Mouse (Mus musculus) layer of hippocampus, adult 18-20 months (tissue): ENCODE data around the gene Dbr1. TPM values are rescaled to one million over a fixed set of nuclear protein-coding genes. Genes with fewer than 3 reads are reported as not detected.

ENCODE experiments used
- DNase-seq, 2 experiments: peaks; one replicate each; pipeline ENCODE4 v3.0.0; 2022; ENCODE audit warnings: low spot score in 2 of 2
- total RNA-seq, 2 experiments: library from RNA; stranded (reverse); gene quantifications; 2 replicates each; pipeline ENCODE4 v1.2.3; 2021

Gene Dbr1
- total RNA-seq, 2 experiments from 2014 or later: 12.4 to 15.9 TPM

DNA sequence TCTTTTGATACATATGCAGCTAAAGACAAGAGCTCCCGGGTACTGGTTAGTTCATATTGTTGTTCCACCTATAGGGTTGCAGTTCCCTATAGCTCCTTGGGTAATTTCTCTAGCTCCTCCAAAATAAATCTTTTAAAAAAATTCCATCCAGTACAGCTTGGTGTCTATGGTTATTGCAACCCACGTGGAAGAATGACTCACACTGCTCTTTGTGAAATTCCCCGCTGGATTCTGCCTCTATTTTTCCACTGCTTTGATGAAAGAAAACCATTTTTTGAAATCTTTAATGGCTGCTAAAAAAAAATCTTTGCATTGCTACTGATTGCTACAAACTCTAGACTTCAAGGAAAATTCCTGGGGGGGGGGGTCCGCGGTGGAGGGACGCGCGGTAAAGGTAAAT lies 44.1 kb downstream of the Dbr1 start:
- peak in 1 of 2 experiments; percentile 29 for DNase-seq

DNA sequence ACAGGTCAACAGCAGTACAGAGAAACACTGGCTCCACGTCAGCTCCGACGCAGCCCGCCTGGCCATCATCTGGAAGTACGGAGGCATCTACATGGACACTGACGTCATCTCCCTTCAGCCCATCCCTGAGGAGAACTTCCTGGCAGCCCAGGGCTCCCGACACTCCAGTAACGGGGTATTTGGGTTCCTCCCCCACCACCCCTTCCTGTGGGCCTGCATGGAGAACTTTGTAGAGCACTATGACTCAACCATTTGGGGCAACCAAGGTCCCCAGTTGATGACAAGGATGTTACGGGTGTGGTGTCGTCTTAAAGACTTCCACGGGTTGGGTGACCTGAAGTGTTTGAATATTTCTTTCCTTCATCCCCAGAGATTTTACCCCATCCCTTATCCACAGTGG lies 44.6 kb downstream of the Dbr1 start:
- DNase-seq: no peak

DNA sequence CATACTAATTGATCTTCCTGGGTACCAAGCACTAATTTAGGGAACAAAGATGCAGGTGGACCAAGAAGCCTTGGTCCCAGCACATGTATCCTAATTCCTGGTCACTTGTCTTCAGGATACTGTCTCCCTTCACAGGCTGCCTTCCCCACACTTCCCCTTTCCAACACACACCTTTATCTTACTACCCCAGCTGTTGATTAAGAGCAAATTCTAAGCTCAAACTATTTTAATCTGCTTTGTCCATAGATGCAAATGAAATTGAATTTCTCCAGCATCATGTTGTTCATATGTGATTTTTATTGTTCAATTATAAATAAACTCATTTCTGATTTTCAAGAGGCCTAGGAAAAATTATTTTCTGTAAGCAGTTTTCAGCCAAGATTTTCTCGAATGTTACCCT lies 46.4 kb downstream of the Dbr1 start:
- DNase-seq: no peak

DNA sequence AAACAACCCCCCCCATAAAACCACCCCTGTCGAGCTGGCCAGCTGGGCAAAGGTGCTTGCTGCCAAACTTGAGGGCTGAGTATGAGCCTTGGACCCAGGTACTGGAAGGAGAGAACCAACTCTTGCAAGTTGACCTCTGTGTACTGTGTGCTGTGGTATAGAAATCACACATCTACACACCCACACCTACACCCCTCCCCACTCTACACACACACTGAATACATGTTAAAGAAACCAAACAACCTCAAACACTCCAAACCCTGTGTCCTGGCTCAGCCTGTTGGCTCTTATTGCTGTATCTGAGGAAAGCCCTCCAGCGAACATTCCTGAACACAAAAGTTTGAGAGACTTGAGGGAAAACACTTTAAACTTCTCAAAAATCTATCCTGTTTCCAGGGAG lies 47.4 kb downstream of the Dbr1 start:
- DNase-seq: no peak

DNA sequence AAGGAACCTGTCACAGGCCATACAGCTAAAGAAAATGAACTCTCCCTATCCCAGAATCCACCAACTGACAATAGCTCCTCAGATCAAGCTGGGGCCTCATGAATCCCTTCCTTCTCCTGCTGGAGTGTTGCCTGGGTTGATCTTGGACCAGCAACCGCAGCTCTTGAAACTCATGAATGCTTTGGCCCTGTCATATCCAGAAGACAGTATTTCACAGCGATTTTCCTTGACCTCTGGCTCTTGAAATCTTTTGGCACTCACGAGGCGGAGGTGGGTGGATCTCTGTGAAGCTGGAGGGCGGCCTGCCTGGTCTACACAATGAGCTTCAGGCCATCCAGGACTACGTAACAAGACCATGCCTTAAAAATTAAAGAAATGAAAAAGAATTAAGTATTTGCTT lies 48.5 kb downstream of the Dbr1 start:
- DNase-seq: no peak

DNA sequence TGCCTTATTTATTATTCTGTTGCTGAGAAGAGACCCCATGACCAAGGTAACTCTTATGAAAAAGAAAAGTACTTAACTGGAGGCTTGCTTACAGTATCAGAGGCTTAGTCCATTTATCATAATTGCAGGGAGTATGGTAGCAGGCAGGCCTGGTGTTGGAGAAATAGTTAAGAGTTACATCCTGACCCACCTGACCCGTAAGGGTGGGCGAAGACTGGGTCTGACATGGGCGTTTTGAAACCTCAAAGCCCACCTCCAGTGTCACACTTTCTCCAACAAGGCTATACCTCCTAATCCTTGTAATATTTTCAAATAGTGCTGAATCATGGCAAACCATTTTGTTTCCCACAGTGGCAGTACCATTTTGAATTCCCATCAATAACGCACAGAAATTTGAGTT lies 53.0 kb downstream of the Dbr1 start:
- no peak for DNase-seq

DNA sequence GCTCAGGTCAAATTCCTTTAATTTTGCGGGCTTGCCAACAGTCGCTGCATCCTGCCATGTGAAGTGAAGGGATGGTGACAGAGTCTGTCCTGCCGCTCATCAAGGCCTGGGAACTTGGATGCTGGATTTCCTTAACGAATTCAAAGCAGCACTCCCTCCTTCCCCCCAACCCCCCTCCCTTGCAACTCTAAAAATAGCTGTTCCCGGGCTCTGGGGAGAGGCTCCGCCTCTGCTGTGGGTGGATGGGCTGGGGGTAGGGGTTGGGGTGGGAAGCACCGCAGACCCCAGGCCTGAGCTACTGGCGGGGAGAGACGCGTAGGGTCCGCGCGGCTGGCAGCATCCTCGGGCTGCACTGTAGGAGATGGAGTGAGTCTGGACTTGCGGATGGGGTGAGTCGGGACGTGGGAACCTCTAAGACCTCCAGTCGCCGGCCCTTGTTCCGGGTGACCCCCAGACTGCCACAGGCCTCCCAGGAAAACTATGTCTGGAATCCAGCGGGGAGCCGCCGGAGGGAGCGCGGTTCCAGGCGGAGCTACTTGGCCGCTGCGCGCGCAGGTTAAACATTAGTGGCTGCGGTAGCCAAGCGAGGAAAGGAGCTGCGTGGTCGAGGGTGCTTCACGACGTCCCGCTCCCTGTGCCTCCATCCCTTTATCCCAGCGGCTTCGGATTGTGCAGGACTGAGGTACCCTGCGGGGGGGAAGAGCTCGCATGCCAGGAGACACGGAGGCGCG lies 53.8 kb downstream of the Dbr1 start, which contains the start of gene Dzip1l:
Gene Dzip1l (plus strand): TSS at position 216 of the 731 bp plus-strand sequence.
- DNase-seq: peak; percentile 64 to 73

DNA sequence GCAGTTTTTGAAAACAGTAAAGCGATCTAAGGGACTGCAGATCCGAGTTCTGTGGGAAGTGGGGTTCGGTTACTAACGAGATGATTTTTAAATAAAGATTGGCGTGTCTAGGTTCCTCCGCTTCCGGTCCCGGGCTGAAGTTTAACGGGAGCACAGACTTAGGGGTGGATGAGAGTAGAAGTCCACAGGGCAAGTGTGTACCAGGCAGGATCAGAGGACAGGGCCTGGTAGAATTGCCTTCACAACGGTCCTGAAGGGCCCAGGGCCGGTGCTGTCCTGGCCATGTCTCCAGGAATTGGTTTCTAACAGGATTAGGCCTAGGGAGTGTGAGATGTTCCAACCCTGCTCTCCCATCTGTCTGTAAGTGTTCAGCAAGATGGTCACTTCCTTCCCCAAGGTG lies 54.5 kb downstream of the Dbr1 start:
- peak in 1 of 2 experiments; percentile 32 for DNase-seq

DNA sequence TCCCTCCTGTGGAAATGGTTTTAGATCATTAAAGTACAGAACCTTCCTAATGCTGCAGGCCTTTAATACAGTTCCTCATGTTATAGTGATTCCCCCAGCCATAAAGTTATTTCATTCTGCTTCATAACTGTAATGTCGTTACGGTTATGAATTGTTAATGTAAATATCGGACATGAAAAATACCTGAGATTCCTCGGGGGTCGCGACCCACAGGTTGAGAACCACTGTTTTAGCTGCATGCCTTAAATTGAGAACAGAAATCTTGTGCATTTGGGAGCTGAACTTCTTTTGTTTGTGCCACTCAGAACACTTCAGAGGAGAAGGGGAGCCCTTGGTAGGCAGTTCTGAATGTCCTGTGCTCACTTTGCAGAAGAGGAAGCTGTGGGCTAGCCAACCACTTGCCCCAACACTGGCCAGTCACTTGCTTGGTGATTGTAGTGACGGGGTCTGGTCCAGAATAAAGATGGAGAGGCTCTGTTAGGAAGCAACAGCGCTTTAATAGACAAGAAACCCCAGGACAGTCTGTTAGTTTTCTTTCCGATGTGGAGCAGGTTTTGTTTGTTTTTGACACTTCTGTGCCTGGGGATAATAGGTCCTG lies 55.0 kb downstream of the Dbr1 start:
- peak in 1 of 2 experiments; percentile 40 for DNase-seq

DNA sequence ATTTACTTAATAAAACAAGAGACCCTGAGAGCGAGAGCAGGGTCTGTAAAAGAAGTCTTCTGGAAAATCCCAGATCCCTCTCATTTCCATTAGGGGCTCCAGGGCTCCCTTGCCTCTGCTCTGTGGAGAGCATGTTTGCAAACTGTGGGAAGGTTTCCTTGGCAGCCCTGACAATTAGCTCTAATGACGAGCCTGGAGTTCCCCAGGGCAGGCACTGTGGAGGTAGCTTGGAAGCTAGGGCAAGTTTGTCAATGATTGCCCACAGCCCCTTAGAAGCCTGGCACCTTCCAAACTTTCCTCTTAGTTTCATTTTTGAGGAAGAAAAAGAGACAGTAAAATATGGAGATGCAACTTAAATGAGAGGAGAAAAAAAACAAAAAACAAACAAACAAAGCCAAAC lies 56.2 kb downstream of the Dbr1 start:
- peak in 1 of 2 experiments; percentile 43 for DNase-seq

DNA sequence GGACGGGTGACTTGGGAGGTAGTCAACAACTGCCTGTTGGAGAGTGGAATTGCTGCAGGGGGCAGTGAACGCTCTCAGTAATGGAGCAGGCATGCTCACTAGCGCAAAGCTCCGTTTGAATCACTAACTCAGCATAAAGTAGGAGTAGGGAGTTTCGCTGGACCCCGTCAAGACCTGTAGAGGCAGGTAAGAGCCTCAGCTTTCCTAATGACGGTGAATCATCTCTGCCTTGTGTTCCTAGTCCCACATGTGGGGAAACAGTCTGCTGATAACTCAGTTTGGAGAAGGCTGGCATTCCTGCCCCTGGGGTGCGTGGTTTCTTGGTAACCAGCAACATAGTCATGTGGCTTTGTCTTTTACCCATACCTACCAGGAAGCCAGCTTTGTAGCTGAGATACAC lies 56.7 kb downstream of the Dbr1 start:
- DNase-seq: peak in 1 of 2 experiments; percentile 27

Other genes with a start within 250 kb of the Dbr1 start
- 1 to 10 TPM; 1.6 to 2.4 TPM for gene Esyt3, start 217.2 kb upstream of the Dbr1 start, total RNA-seq
- gene Mras, start 138.4 kb upstream of the Dbr1 start, total RNA-seq: 100 to 1,000 TPM; 133 to 150 TPM
- 1 to 10 TPM in 1 of 2 experiments, under 1 TPM in 1; 0.46 to 1.1 TPM for gene Nme9, start 124.3 kb upstream of the Dbr1 start, total RNA-seq
- gene Armc8, start 6.9 kb upstream of the Dbr1 start, total RNA-seq: 10 to 100 TPM; 53.6 to 55.1 TPM
- gene A4gnt, start 36.7 kb downstream of the Dbr1 start, total RNA-seq: not detected
- 10 to 100 TPM; 20.2 to 27.3 TPM for gene Dzip1l, start 53.7 kb downstream of the Dbr1 start, total RNA-seq
- gene Cldn18, start 141.5 kb downstream of the Dbr1 start, total RNA-seq: not detected